Mouse (Mus musculus) neural tube, embryonic 13.5 days (tissue): Measurements from ENCODE around the gene Igdcc3. TPM values are rescaled to one million over a fixed set of nuclear protein-coding genes. Genes with fewer than 3 reads are reported as not detected.
A peak's percentile ranks its signal among the peaks of the same experiment; 100 is the strongest.

Source experiments
- ATAC-seq: fragments of 200-750 bp; cut with Nextera tagmentation; 2 replicates; pipeline ENCODE4 v1.8.0; 2017; ENCODE audit warnings: low read depth, mild to moderate bottlenecking, moderate TSS enrichment, moderate library complexity
- H3K27ac ChIP-seq: fragments of 300-500 bp; sonication (generic); replicated peaks from 2 replicates; pipeline ENCODE4 v1.5.1; 2015; ENCODE audit warnings: moderate library complexity, mild to moderate bottlenecking, inconsistent platforms
- H3K27me3 ChIP-seq: fragments of 300-500 bp; sonication (generic); 2 replicates; pipeline ENCODE4 v1.6.1; 2015; ENCODE audit warnings: mild to moderate bottlenecking, inconsistent platforms
- H3K36me3 ChIP-seq: fragments of 300-500 bp; sonication (generic); 2 replicates; pipeline ENCODE4 v1.6.1; 2015; ENCODE audit warnings: mild to moderate bottlenecking, inconsistent platforms
- H3K4me1 ChIP-seq: fragments of 300-500 bp; sonication (generic); replicated peaks from 2 replicates; pipeline ENCODE4 v1.6.1; 2015; ENCODE audit warnings: inconsistent platforms
- H3K4me2 ChIP-seq: fragments of 300-500 bp; sonication (generic); 2 replicates; pipeline ENCODE4 v1.6.1; 2015; ENCODE audit warnings: inconsistent platforms, mild to moderate bottlenecking, moderate library complexity
- H3K4me3 ChIP-seq: fragments of 300-500 bp; sonication (generic); 2 replicates; pipeline ENCODE4 v1.5.1; 2015; ENCODE audit warnings: mild to moderate bottlenecking, inconsistent platforms
- H3K9ac ChIP-seq: fragments of 300-500 bp; sonication (generic); 2 replicates; pipeline ENCODE4 v1.6.1; 2015; ENCODE audit warnings: moderate library complexity, mild to moderate bottlenecking, inconsistent platforms
- H3K9me3 ChIP-seq: fragments of 300-500 bp; sonication (generic); 2 replicates; pipeline ENCODE4 v1.6.1; 2016; ENCODE audit warnings: inconsistent platforms
- WGBS: fragments of 180-500 bp; shearing (Covaris S2); methylation state at CpG from one replicate; pipeline ENCODE4 v1.1.7; 2015; 5-methylcytosine and 5-hydroxymethylcytosine counted together
- polyA plus RNA-seq: library from polyadenylated mRNA; unstranded; fragments of >200 nt; fragmentation: Nextera tagmentation; extraction: Ambion mirVana; gene quantifications from 2 replicates; pipeline ENCODE4 v1.2.1, GENCODE M21; 2015

The Igdcc3 gene
- polyA plus RNA-seq, 1 experiment from 2014 or later = 12.9 TPM

DNA sequence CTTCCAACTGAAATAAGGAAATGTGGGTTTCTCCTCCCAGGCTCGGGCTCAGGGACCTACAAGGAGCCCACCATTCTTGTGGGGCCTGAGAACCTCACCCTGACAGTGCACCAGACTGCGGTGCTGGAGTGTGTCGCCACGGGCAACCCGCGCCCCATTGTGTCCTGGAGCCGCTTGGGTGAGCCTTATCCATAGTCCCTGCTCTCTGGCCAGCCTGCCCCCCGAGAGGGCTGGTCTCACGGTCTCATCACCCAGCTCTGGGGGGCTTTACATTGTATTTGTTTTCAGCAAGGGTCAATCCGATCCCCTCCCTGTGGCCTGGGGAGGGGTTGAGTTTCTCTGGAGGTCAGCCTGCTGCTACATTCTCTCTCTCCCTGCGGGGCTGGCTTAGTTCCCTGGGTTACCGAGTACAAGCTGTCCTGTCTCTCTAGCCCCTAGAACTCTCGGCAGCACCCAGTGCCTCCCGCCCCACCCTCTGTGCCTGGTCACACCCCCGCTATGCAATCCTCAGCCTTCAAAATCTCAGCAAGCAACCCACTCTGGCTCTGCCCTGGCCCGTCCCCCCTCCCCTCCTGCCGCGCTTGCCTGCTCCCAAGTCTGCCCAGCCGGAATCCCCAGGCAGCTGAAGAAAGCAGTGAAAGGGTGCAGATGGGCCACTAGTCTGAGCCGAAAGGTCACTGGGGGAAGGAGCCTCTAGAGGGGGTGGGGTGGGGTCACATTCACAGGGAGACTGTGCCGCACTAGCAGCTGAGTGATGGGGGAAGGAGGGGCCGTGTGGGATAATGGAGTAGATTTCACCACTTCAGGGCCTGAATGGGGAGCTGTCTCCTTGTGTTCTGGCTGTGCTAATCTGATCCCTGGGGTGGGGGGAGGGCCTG is 37.6 kb downstream of the Igdcc3 start:
- ATAC-seq = peak; percentile 62
- H3K9me3 ChIP-seq = no peaks in the 10 kb centered on the region
- WGBS = 4% methylated on average over 22 of the region's 22 CpGs

GRCm38 (mm10) chr9:65179817-65180624 is 39.0 kb downstream of the Igdcc3 start:
- no peak overlapping the region for H3K4me3 ChIP-seq
- H3K36me3 ChIP-seq = peaks cover 42% of the 10 kb centered on the region
- H3K27me3 ChIP-seq = no peaks in the 10 kb centered on the region
- peaks cover 75% of the 10 kb centered on the region for H3K4me1 ChIP-seq
- peak overlapping the region; percentile 94 for H3K27ac ChIP-seq
- ATAC-seq = no peak
- 26% methylated on average over 17 of the region's 17 CpGs for WGBS
- H3K9me3 ChIP-seq = no peaks in the 10 kb centered on the region
- peak overlapping the region; percentile 1; the same call in 1 of the 2 replicates for H3K4me2 ChIP-seq
- peak overlapping the region; percentile 46 for H3K9ac ChIP-seq

More for the DNA sequence above, 37.6 kb downstream of the Igdcc3 start:
- Histone ChIP-seq H3K4me1 (peaks cover 77% of the 10 kb centered on the region), H3K27ac (peak overlapping the region; percentile 94), H3K9ac (peak overlapping the region; percentile 59), H3K4me2 (peak overlapping the region; percentile 34), H3K36me3 (peaks cover 29% of the 10 kb centered on the region), H3K4me3 (no peak overlapping the region), H3K27me3 (no peaks in the 10 kb centered on the region)

DNA sequence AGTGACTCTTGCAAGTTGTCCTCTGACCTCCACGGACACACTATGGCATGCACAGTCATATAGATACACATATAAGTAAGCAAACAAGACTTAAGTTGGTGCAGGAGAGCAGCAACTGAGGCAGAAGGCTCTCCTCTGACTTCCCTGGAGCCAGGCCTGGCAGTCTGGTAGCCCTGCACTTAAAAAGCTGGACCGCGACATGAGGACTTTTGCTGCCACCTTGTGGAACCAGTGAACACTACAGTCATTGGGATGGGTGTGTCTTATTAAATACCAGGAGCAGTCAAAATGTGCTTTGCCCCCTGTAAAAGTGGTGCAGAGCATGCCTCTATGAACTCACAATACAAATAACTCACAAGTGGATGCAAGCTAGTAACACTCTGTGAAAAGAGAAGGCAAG is 47.6 kb downstream of the Igdcc3 start:
- WGBS = 3% methylated on average over 3 of the region's 3 CpGs
- H3K4me3 ChIP-seq = no peak overlapping the region
- peaks cover 25% of the 10 kb centered on the region for H3K36me3 ChIP-seq
- ATAC-seq = peak; percentile 55
- H3K27ac ChIP-seq = no peak overlapping the region
- H3K4me2 ChIP-seq = no peak overlapping the region
- H3K4me1 ChIP-seq = peaks cover 20% of the 10 kb centered on the region
- no peak overlapping the region for H3K9ac ChIP-seq
- H3K27me3 ChIP-seq = no peaks in the 10 kb centered on the region
- no peaks in the 10 kb centered on the region for H3K9me3 ChIP-seq

DNA sequence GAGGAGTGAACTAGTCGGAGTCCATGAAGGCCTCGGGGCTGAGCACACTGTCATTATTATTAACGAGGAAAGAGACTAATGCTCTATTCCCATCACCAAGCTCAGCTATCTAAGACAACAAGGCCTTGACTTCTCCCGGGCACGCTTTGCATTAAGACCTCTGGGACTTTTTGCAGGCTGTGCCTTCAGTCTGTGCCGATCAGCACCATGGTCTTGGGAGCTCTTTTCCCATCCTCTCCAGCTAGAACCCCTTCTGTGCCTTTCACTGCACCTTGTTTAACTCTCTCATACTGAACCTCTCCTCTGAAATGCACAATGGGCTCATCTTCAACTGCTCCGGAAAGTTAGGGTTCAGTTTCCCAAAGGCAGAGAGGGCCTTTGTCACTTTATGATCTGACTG is 49.3 kb downstream of the Igdcc3 start:
- WGBS = 28% methylated on average over 7 of the region's 7 CpGs
- H3K27me3 ChIP-seq = no peaks in the 10 kb centered on the region
- no peak overlapping the region for H3K4me3 ChIP-seq
- no peak overlapping the region for H3K9ac ChIP-seq
- no peaks in the 10 kb centered on the region for H3K9me3 ChIP-seq
- no peak for ATAC-seq
- H3K36me3 ChIP-seq = peaks cover 9% of the 10 kb centered on the region
- 0 out of 2 replicates have a peak overlapping the region, but pooled peaks have one; percentile 28 for H3K27ac ChIP-seq
- peaks cover 27% of the 10 kb centered on the region for H3K4me1 ChIP-seq
- no peak overlapping the region for H3K4me2 ChIP-seq

GRCm38 (mm10) chr9:65191389-65191754 is 50.4 kb downstream of the Igdcc3 start:
- Histone ChIP-seq H3K4me2 (no peak overlapping the region), H3K4me3 (no peak overlapping the region), H3K4me1 (peaks cover 38% of the 10 kb centered on the region), H3K27me3 (no peaks in the 10 kb centered on the region), H3K36me3 (no peaks in the 10 kb centered on the region), H3K9ac (no peak overlapping the region), H3K27ac (0 out of 2 replicates have a peak overlapping the region, but pooled peaks have one; percentile 30), H3K9me3 (no peaks in the 10 kb centered on the region)
- WGBS = 18% methylated on average over 2 of the region's 2 CpGs
- no peak for ATAC-seq

- 11% methylated on average over 8 of the region's 8 CpGs for WGBS
- no peak for ATAC-seq
- Histone ChIP-seq H3K4me3 (no peak overlapping the region), H3K9me3 (no peaks in the 10 kb centered on the region), H3K9ac (no peak overlapping the region), H3K4me2 (no peak overlapping the region), H3K36me3 (no peaks in the 10 kb centered on the region), H3K27ac (0 out of 2 replicates have a peak overlapping the region, but pooled peaks have one; percentile 30), H3K27me3 (no peaks in the 10 kb centered on the region), H3K4me1 (peaks cover 40% of the 10 kb centered on the region)
Observed at GRCm38 (mm10) chr9:65191755-65192469, 50.9 kb downstream of the Igdcc3 start.

GRCm38 (mm10) chr9:65193214-65193613 is 52.2 kb downstream of the Igdcc3 start:
- H3K9me3 ChIP-seq = no peaks in the 10 kb centered on the region
- ATAC-seq = no peak
- H3K4me1 ChIP-seq = peaks cover 44% of the 10 kb centered on the region
- no peak overlapping the region for H3K9ac ChIP-seq
- no peak overlapping the region for H3K4me3 ChIP-seq
- H3K27ac ChIP-seq = no peak overlapping the region
- no peaks in the 10 kb centered on the region for H3K36me3 ChIP-seq
- no peaks in the 10 kb centered on the region for H3K27me3 ChIP-seq
- H3K4me2 ChIP-seq = no peak overlapping the region
- WGBS = 74% methylated on average over 12 of the region's 12 CpGs

- H3K9ac ChIP-seq = peak within 1 kb of the TSS; percentile 46
- 88% methylated on average over 4 of the region's 4 CpGs for WGBS
Observed at GRCm38 (mm10) chr9:65195053-65195452, 54.1 kb downstream of the Igdcc3 start, which contains the start of gene Parp16. TSS of gene Parp16 (plus strand) at chr9:65195353.

GRCm38 (mm10) chr9:65195621-65195981 is 54.6 kb downstream of the Igdcc3 start:
- H3K9me3 ChIP-seq = no peaks in the 10 kb centered on the region
- peak overlapping the region; percentile 41; the same call in 1 of the 2 replicates for H3K4me2 ChIP-seq
- peaks cover 44% of the 10 kb centered on the region for H3K4me1 ChIP-seq
- ATAC-seq = peak; percentile 4; the same call in 1 of the 2 replicates
- no peaks in the 10 kb centered on the region for H3K27me3 ChIP-seq
- peak overlapping the region; percentile 85 for H3K27ac ChIP-seq
- WGBS = 49% methylated on average over 8 of the region's 8 CpGs
- H3K4me3 ChIP-seq = no peak overlapping the region
- no peaks in the 10 kb centered on the region for H3K36me3 ChIP-seq
- peak overlapping the region; percentile 46; the same call in 1 of the 2 replicates for H3K9ac ChIP-seq

More at GRCm38 (mm10) chr9:65195053-65195452, 54.1 kb downstream of the Igdcc3 start, which contains the start of gene Parp16:
- no peaks in the 10 kb centered on the region for H3K36me3 ChIP-seq
- no peaks in the 10 kb centered on the region for H3K27me3 ChIP-seq
- ATAC-seq = no peak
- H3K27ac ChIP-seq = peak within 1 kb of the TSS; percentile 85
- no peak within 1 kb of the TSS for H3K4me3 ChIP-seq
- H3K4me2 ChIP-seq = peak within 1 kb of the TSS; percentile 41; the same call in 1 of the 2 replicates
- peaks cover 44% of the 10 kb centered on the region for H3K4me1 ChIP-seq
- H3K9me3 ChIP-seq = no peaks in the 10 kb centered on the region

- Histone ChIP-seq H3K36me3 (no peaks in the 10 kb centered on the region), H3K27me3 (no peaks in the 10 kb centered on the region), H3K4me1 (peaks cover 39% of the 10 kb centered on the region), H3K9ac (peak overlapping the region; percentile 46), H3K27ac (peak overlapping the region; percentile 85), H3K4me3 (peak overlapping the region; percentile 20; the same call in 1 of the 2 replicates), H3K4me2 (peak overlapping the region; percentile 41), H3K9me3 (no peaks in the 10 kb centered on the region)
- peak; percentile 76 for ATAC-seq
- WGBS = 2% methylated on average over 9 of the region's 9 CpGs
Observed at GRCm38 (mm10) chr9:65195982-65196737, 55.2 kb downstream of the Igdcc3 start.
